Mouse (Mus musculus) heart, postnatal 0 days (tissue): ENCODE data around the gene Polr3h. TPM values are rescaled to one million over a fixed set of nuclear protein-coding genes. Genes with fewer than 3 reads are reported as not detected.

Experiments
- ATAC-seq: fragments of 200-750 bp; cut with Nextera tagmentation; 2 replicates; pipeline ENCODE4 v1.8.0; 2017; ENCODE audit warnings: low read depth, moderate number of reproducible peaks, moderate library complexity; ENCODE audit not compliant: insufficient read depth
- DNase-seq: peaks from one replicate; pipeline ENCODE4 v3.0.0-alpha.2; 2016; ENCODE audit warnings: low spot score
- H3K27ac ChIP-seq: fragments of 300-500 bp; sonication (generic); 2 replicates; pipeline ENCODE4 v1.5.1; 2014; ENCODE audit warnings: low read depth, mild to moderate bottlenecking
- H3K27me3 ChIP-seq: fragments of 300-500 bp; sonication (generic); 2 replicates; pipeline ENCODE4 v1.6.1; 2014; ENCODE audit warnings: low read length, mixed read lengths; ENCODE audit not compliant: control insufficient read depth, insufficient read depth
- H3K36me3 ChIP-seq: fragments of 300-500 bp; sonication (generic); replicated peaks from 2 replicates; pipeline ENCODE4 v1.6.1; 2014; ENCODE audit warnings: low read length, mixed read lengths; ENCODE audit not compliant: control insufficient read depth, insufficient read depth
- H3K4me1 ChIP-seq: fragments of 300-500 bp; sonication (generic); 2 replicates; pipeline ENCODE4 v1.6.1; 2014; ENCODE audit warnings: antibody characterized with exemption; ENCODE audit not compliant: control insufficient read depth, insufficient read depth
- H3K4me2 ChIP-seq: fragments of 300-500 bp; sonication (generic); 2 replicates; pipeline ENCODE4 v1.6.1; 2014; ENCODE audit warnings: low read depth, mild to moderate bottlenecking, low read length, moderate library complexity
- H3K4me3 ChIP-seq: fragments of 300-500 bp; sonication (generic); 2 replicates; pipeline ENCODE4 v1.5.1; 2014; ENCODE audit warnings: low read depth, low read length
- H3K9ac ChIP-seq: fragments of 300-500 bp; sonication (generic); replicated peaks from 2 replicates; pipeline ENCODE4 v1.6.1; 2014; ENCODE audit warnings: low read depth, low read length, mixed read lengths
- H3K9me3 ChIP-seq: fragments of 300-500 bp; sonication (generic); replicated peaks from 2 replicates; pipeline ENCODE4 v1.6.1; 2016; ENCODE audit warnings: low read length; ENCODE audit not compliant: control insufficient read depth
- CTCF ChIP-seq: IDR thresholded peaks from 2 replicates; pipeline ENCODE4 v1.5.1; 2016; ENCODE audit warnings: antibody characterized with exemption, control low read depth, low read depth
- EP300 ChIP-seq: IDR thresholded peaks from 2 replicates; pipeline ENCODE4 v1.6.1; 2016; ENCODE audit warnings: antibody characterized with exemption, low read depth
- WGBS: fragments of 180-500 bp; shearing (Covaris S2); extraction: QIAGEN DNeasy Blood & Tissue Kit; methylation state at CpG from one replicate; pipeline ENCODE4 v1.1.7; 2014; 5-methylcytosine and 5-hydroxymethylcytosine counted together
- polyA plus RNA-seq: library from polyadenylated mRNA; unstranded; fragments of >200 nt; fragmentation: Nextera tagmentation; extraction: Ambion mirVana; gene quantifications from 2 replicates; pipeline ENCODE4 v1.2.1, GENCODE M21; 2015
- total RNA-seq: library from RNA; depleted of rRNA; stranded (reverse); fragments of >200 nt; gene quantifications from 2 replicates; pipeline ENCODE4 v1.2.3, GENCODE M21; 2014; ENCODE audit warnings: low replicate concordance

Polr3h gene
- total and polyA plus RNA-seq, 2 experiments from 2014 or later: 14.8 to 321 TPM

GRCm38 (mm10) chr15:81967821-81968220, 41.8 kb upstream of the Polr3h start:
- Histone ChIP-seq H3K4me1 (no peaks in the 10 kb centered on the region), H3K4me2 (no peak overlapping the region), H3K27ac (no peak overlapping the region), H3K4me3 (no peak overlapping the region), H3K36me3 (no peaks in the 10 kb centered on the region), H3K9me3 (0 out of 2 replicates have a peak, but pooled peaks cover 3% of the 10 kb centered on the region), H3K9ac (no peak overlapping the region), H3K27me3 (no peaks in the 10 kb centered on the region)
- no peak for TF ChIP-seq EP300
- no peak for TF ChIP-seq CTCF
- WGBS: 73% methylated on average over 5 of the region's 5 CpGs
- ATAC-seq (no peak), DNase-seq (no peak)

GRCm38 (mm10) chr15:81966062-81966829, 40.2 kb upstream of the Polr3h start:
- Histone ChIP-seq H3K9me3 (no peaks in the 10 kb centered on the region), H3K27me3 (no peaks in the 10 kb centered on the region), H3K4me2 (no peak overlapping the region), H3K36me3 (no peaks in the 10 kb centered on the region), H3K9ac (no peak overlapping the region), H3K4me1 (no peaks in the 10 kb centered on the region), H3K4me3 (no peak overlapping the region), H3K27ac (no peak overlapping the region)
- DNase-seq (no peak), ATAC-seq (no peak)
- WGBS: 73% methylated on average over 11 of the region's 14 CpGs
- TF ChIP-seq CTCF: no peak
- TF ChIP-seq EP300: no peak

- Histone ChIP-seq H3K4me1 (0 out of 2 replicates have a peak, but pooled peaks cover 4% of the 10 kb centered on the region), H3K4me2 (no peak overlapping the region), H3K27ac (no peak overlapping the region), H3K27me3 (no peaks in the 10 kb centered on the region), H3K9me3 (no peaks in the 10 kb centered on the region), H3K9ac (no peak overlapping the region), H3K36me3 (no peaks in the 10 kb centered on the region), H3K4me3 (no peak overlapping the region)
- DNase-seq: no peak
- TF ChIP-seq EP300: no peak
- no peak for TF ChIP-seq CTCF
- WGBS: 50% methylated on average over 4 of the region's 4 CpGs
- ATAC-seq: no peak
Observed at GRCm38 (mm10) chr15:81964980-81965545, 39.0 kb upstream of the Polr3h start.

- no peak for TF ChIP-seq CTCF
- no peak for TF ChIP-seq EP300
- 50% methylated on average over 1 of the region's 1 CpGs for WGBS
- Histone ChIP-seq H3K27ac (no peak overlapping the region), H3K9me3 (no peaks in the 10 kb centered on the region), H3K4me2 (no peak overlapping the region), H3K9ac (no peak overlapping the region), H3K36me3 (no peaks in the 10 kb centered on the region), H3K4me1 (0 out of 2 replicates have a peak, but pooled peaks cover 4% of the 10 kb centered on the region), H3K4me3 (no peak overlapping the region), H3K27me3 (no peaks in the 10 kb centered on the region)
- no peak for ATAC-seq
- no peak for DNase-seq
Observed at GRCm38 (mm10) chr15:81964262-81964661, 38.2 kb upstream of the Polr3h start.

GRCm38 (mm10) chr15:81961078-81961451, 35.0 kb upstream of the Polr3h start:
- WGBS: 1% methylated on average over 8 of the region's 8 CpGs
- 0 out of 2 replicates have a peak, but pooled peaks cover 4% of the 10 kb centered on the region for H3K4me1 ChIP-seq
- ATAC-seq: no peak
- H3K4me2 ChIP-seq: peak overlapping the region; percentile 87
- H3K27ac ChIP-seq: no peak overlapping the region
- H3K36me3 ChIP-seq: 0 out of 2 replicates have a peak, but pooled peaks cover 1% of the 10 kb centered on the region
- H3K9me3 ChIP-seq: no peaks in the 10 kb centered on the region
- TF ChIP-seq CTCF: no peak
- TF ChIP-seq EP300: no peak
- H3K4me3 ChIP-seq: peak overlapping the region; percentile 58
- DNase-seq: no peak
- no peaks in the 10 kb centered on the region for H3K27me3 ChIP-seq
- H3K9ac ChIP-seq: no peak overlapping the region
